Mouse (Mus musculus) ES-Bruce4 (cell line): ENCODE measurements at regions not wholly inside any gene's neighbourhood (a gene's known extent, or its start where the extent isn't known, plus 50 kb on each side); places are given as distances from the start of the nearest gene placed in this dataset.

ENCODE experiments used
- H3K27ac ChIP-seq: 2 replicates; pipeline ENCODE4 v1.5.1; 2012; ENCODE audit warnings: low read length, inconsistent platforms; ENCODE audit not compliant: insufficient read depth
- H3K27me3 ChIP-seq: 2 replicates; pipeline ENCODE4 v1.6.1; 2012; ENCODE audit warnings: mild to moderate bottlenecking, low read length, inconsistent platforms; ENCODE audit not compliant: control insufficient read depth, poor library complexity, insufficient read depth, severe bottlenecking
- H3K36me3 ChIP-seq: 2 replicates; pipeline ENCODE4 v1.6.1; 2012; ENCODE audit warnings: inconsistent platforms, mild to moderate bottlenecking, low read length, moderate library complexity; ENCODE audit not compliant: control insufficient read depth, poor library complexity, insufficient read depth, severe bottlenecking
- H3K4me1 ChIP-seq: one replicate; pipeline ENCODE4 v1.8.1; 2011; ENCODE audit warnings: low read length; ENCODE audit not compliant: control insufficient read depth, insufficient read depth
- H3K4me3 ChIP-seq: 2 replicates; pipeline ENCODE4 v1.5.1; 2011; ENCODE audit warnings: low read depth, mild to moderate bottlenecking, low read length
- H3K9ac ChIP-seq: 2 replicates; pipeline ENCODE4 v1.6.1; 2012; ENCODE audit warnings: low read depth, mild to moderate bottlenecking, inconsistent platforms; ENCODE audit not compliant: poor library complexity, severe bottlenecking
- H3K9me3 ChIP-seq: replicated peaks from 2 replicates; pipeline ENCODE4 v1.6.1; 2012; ENCODE audit warnings: mild to moderate bottlenecking, low read length, inconsistent platforms; ENCODE audit not compliant: control insufficient read depth, poor library complexity, insufficient read depth, severe bottlenecking
- CTCF ChIP-seq: IDR thresholded peaks from one replicate; pipeline ENCODE4 v1.8.1; 2011; ENCODE audit warnings: low read depth, low read length
- EP300 ChIP-seq: IDR thresholded peaks from 2 replicates; pipeline ENCODE4 v1.6.1; 2011; ENCODE audit warnings: low read depth, low read length; ENCODE audit not compliant: insufficient read depth
- POLR2A ChIP-seq: IDR thresholded peaks from one replicate; pipeline ENCODE4 v1.8.1; 2011; ENCODE audit warnings: low read length; ENCODE audit not compliant: insufficient read depth

- H3K27ac ChIP-seq: no peak overlapping the region
These were observed 59.1 kb upstream of the St8sia2 start for GRCm38 (mm10) chr7:74072632-74073031.

GRCm38 (mm10) chr7:74070836-74071235, 57.3 kb upstream of the St8sia2 start:
- H3K27me3 ChIP-seq: no peaks in the 10 kb centered on the region
- H3K36me3 ChIP-seq: no peaks in the 10 kb centered on the region
- H3K9ac ChIP-seq: no peak overlapping the region
- no peak overlapping the region for H3K27ac ChIP-seq
- TF ChIP-seq CTCF (no peak), EP300 (no peak), POLR2A (no peak)
- no peak overlapping the region for H3K4me3 ChIP-seq
- no peaks in the 10 kb centered on the region for H3K9me3 ChIP-seq
- H3K4me1 ChIP-seq: no peaks in the 10 kb centered on the region

More at GRCm38 (mm10) chr7:74072632-74073031, 59.1 kb upstream of the St8sia2 start:
- Histone ChIP-seq H3K9ac (no peak overlapping the region), H3K27me3 (no peaks in the 10 kb centered on the region), H3K4me3 (no peak overlapping the region), H3K36me3 (no peaks in the 10 kb centered on the region), H3K9me3 (no peaks in the 10 kb centered on the region), H3K4me1 (no peaks in the 10 kb centered on the region)
- no peak for TF ChIP-seq EP300
- TF ChIP-seq CTCF: no peak
- TF ChIP-seq POLR2A: no peak

GRCm38 (mm10) chr7:74065449-74066099, 52.1 kb upstream of the St8sia2 start:
- no peak overlapping the region for H3K27ac ChIP-seq
- no peaks in the 10 kb centered on the region for H3K9me3 ChIP-seq

More at GRCm38 (mm10) chr7:74065449-74066099, 52.1 kb upstream of the St8sia2 start:
- Histone ChIP-seq H3K36me3 (no peaks in the 10 kb centered on the region), H3K9ac (no peak overlapping the region), H3K4me1 (no peaks in the 10 kb centered on the region), H3K27me3 (peaks cover 1% of the 10 kb centered on the region; the same call in 1 of the 2 replicates), H3K4me3 (no peak overlapping the region)
- no peak for TF ChIP-seq EP300
- no peak for TF ChIP-seq CTCF
- no peak for TF ChIP-seq POLR2A
